Mouse (Mus musculus) bone marrow, adult 2 months (tissue): Measurements from ENCODE around the gene Cbl. TPM values are rescaled to one million over a fixed set of nuclear protein-coding genes. Genes with fewer than 3 reads are reported as not detected.

Source experiments
- H3K27ac ChIP-seq: fragments of 200-500 bp; 2 replicates; pipeline ENCODE4 v1.5.1; 2012; ENCODE audit warnings: low read depth, mild to moderate bottlenecking, control low read depth, inconsistent platforms, low read length; ENCODE audit not compliant: control insufficient read depth, poor library complexity, insufficient read depth
- H3K4me1 ChIP-seq: fragments of 200-500 bp; 2 replicates; pipeline ENCODE4 v1.6.1; 2011; ENCODE audit warnings: low read length; ENCODE audit not compliant: control insufficient read depth, insufficient read depth
- H3K4me3 ChIP-seq: fragments of 200-500 bp; replicated peaks from 2 replicates; pipeline ENCODE3; 2011; ENCODE audit warnings: mild to moderate bottlenecking, low read depth, low read length, control low read depth; ENCODE audit not compliant: control insufficient read depth
- CTCF ChIP-seq: fragments of 200-500 bp; IDR thresholded peaks from 2 replicates; pipeline ENCODE4 v1.5.1; 2011; ENCODE audit warnings: low read length, control low read depth; ENCODE audit not compliant: control insufficient read depth, insufficient read depth
- POLR2A ChIP-seq: fragments of 200-500 bp; IDR thresholded peaks from 2 replicates; pipeline ENCODE4 v1.6.1; 2011; ENCODE audit warnings: low read depth, mild to moderate bottlenecking, control low read depth, low read length, borderline replicate concordance; ENCODE audit not compliant: control insufficient read depth
- WGBS: fragments of 180-500 bp; shearing (Covaris S2); methylation state at CpG from one replicate; pipeline ENCODE4 v1.1.7; 2018; 5-methylcytosine and 5-hydroxymethylcytosine counted together
- polyA plus RNA-seq: library from polyadenylated mRNA; stranded (reverse); fragments of >200 nt; gene quantifications from 2 replicates; pipeline ENCODE4 v1.2.4, GENCODE M21; 2011; ENCODE audit warnings: low replicate concordance; ENCODE audit not compliant: missing spikeins, insufficient read depth, insufficient read length

Gene Cbl
- polyA plus RNA-seq, 1 experiment = 50.5 TPM

GRCm38 (mm10) chr9:44175556-44175955 lies 58.3 kb downstream of the Cbl start:
- WGBS = 7% methylated on average over 6 of the region's 6 CpGs
- Histone ChIP-seq H3K4me3 (no peak overlapping the region), H3K27ac (no peak overlapping the region), H3K4me1 (peaks cover 3% of the 10 kb centered on the region; the same call in 1 of the 2 replicates)
- TF ChIP-seq POLR2A = no peak
- no peak for TF ChIP-seq CTCF

DNA sequence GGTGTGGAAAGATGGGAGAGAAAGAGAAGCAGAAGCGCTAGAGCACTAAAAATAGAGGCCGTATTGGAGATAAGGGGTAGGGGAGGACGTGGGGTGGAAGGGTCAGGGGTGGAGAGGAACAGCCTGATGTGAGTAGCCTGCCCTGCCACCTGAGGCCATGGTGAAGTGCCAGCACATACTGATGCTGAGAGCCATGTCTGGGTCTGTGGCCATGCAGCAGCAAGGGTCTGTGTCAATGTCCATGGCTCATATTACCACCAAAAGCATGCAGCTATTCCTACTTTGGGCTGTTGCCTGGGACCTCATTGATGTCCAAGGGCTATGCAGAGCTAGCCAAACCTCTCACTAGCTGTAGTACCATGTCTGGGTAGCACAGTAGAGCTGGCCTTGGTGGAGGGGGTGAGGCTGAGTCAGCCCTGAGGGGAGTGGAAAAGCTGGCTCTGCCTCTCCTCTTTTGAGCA lies 63.1 kb downstream of the Cbl start:
- TF ChIP-seq POLR2A = no peak
- TF ChIP-seq CTCF = no peak
- no peak overlapping the region for H3K27ac ChIP-seq
- 45% methylated on average over 3 of the region's 3 CpGs for WGBS
- no peak overlapping the region for H3K4me3 ChIP-seq
- peaks cover 3% of the 10 kb centered on the region; the same call in 1 of the 2 replicates for H3K4me1 ChIP-seq

DNA sequence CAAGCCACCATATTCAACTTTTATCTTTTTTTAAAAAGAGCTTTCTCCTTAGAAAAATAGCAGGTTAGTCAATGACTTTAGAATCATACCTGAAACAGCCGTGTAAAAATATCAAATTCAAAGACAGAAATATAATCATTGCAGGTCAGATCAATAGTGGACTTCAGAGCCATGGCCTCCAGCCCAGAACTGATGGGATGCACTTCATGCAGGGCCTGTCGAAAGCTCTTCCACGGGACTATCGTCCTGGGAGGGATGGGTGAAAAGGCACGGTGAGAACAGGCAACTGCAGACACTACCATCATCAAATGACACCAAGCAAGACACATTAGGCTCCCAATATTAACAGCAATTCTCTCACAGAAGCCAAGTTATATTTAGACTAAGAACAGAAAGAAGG lies 64.9 kb downstream of the Cbl start:
- Histone ChIP-seq H3K4me3 (no peak overlapping the region), H3K27ac (no peak overlapping the region), H3K4me1 (peaks cover 3% of the 10 kb centered on the region; the same call in 1 of the 2 replicates)
- TF ChIP-seq POLR2A (no peak), CTCF (no peak)
- 56% methylated on average over 5 of the region's 5 CpGs for WGBS

DNA sequence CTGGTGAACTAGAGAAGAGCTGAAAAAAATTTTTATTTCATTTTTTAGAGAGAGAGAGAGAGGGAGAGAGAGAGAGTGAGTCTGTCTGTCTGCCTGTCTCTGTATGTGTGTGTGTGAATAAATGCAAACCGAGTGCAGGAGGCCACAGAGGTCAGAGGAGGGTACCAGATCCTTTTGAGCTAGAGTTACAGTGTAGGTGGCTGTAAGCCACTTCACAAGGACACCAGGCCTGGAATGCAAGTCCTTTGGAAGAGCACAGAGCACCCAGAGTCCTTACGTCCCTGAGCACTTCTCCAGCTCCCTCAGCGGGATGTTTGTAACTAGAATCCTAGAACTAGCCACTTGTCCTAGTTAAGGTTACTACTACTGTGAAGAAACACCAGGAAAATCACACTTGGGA lies 74.0 kb downstream of the Cbl start:
- TF ChIP-seq CTCF = no peak
- TF ChIP-seq POLR2A = no peak
- Histone ChIP-seq H3K4me1 (no peaks in the 10 kb centered on the region), H3K4me3 (no peak overlapping the region), H3K27ac (no peak overlapping the region)
- 84% methylated on average over 3 of the region's 3 CpGs for WGBS

DNA sequence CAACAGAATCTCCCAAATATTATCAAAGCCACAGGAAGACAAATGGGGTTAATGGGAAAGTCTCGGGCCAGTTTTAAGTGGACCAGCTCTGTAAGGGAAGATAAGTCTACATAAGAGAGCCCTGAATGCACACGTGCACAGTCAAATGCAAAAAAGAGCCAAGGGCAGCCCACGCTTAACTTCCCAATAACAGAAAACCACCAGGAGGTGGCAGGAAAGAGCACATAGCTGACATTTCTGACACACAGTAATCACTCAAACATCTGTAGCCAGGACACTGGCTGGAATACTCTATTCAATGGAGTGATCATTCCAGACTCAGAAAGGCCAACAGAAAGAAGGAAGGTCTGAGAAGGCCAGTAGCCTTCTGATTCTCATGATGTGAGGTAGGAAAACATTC lies 86.6 kb downstream of the Cbl start:
- no peak overlapping the region for H3K27ac ChIP-seq
- H3K4me1 ChIP-seq = no peaks in the 10 kb centered on the region
- WGBS = 53% methylated on average over 3 of the region's 3 CpGs
- H3K4me3 ChIP-seq = no peak overlapping the region
- no peak for TF ChIP-seq CTCF
- TF ChIP-seq POLR2A = no peak

DNA sequence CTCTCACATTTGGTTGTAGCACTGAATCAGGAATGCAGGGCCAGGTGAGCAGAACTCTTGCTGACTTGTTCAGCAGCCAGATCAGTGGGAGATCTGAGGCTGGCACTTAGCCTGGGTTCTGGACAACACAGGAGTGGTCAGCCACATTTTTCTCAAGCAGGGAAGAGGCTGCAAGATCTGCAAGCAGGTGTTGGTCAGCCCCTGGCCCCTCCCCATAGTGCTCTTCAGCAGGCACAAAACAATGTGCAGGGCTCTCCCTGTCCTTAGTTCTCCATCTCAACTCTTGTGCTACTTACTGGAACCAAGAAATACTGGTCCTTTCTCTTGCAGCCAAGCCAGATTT lies 89.2 kb downstream of the Cbl start:
- Histone ChIP-seq H3K4me1 (no peaks in the 10 kb centered on the region), H3K4me3 (no peak overlapping the region), H3K27ac (no peak overlapping the region)
- TF ChIP-seq POLR2A = no peak
- TF ChIP-seq CTCF = no peak

- H3K4me1 ChIP-seq = no peaks in the 10 kb centered on the region
- TF ChIP-seq POLR2A = no peak
- TF ChIP-seq CTCF = no peak
- H3K27ac ChIP-seq = no peak overlapping the region
- H3K4me3 ChIP-seq = no peak overlapping the region
- 55% methylated on average over 8 of the region's 8 CpGs for WGBS
These were observed 89.7 kb downstream of the Cbl start for GRCm38 (mm10) chr9:44144023-44144717.

GRCm38 (mm10) chr9:44143421-44143820 lies 90.4 kb downstream of the Cbl start:
- no peak overlapping the region for H3K4me3 ChIP-seq
- H3K27ac ChIP-seq = no peak overlapping the region
- TF ChIP-seq POLR2A = no peak
- WGBS = 85% methylated on average over 5 of the region's 5 CpGs
- no peaks in the 10 kb centered on the region for H3K4me1 ChIP-seq

- Histone ChIP-seq H3K4me3 (no peak overlapping the region), H3K27ac (no peak overlapping the region), H3K4me1 (peaks cover 1% of the 10 kb centered on the region; the same call in 1 of the 2 replicates)
- 81% methylated on average over 5 of the region's 5 CpGs for WGBS
- TF ChIP-seq CTCF = no peak
- TF ChIP-seq POLR2A = no peak
These were observed 91.9 kb downstream of the Cbl start for GRCm38 (mm10) chr9:44141951-44142350.
